Mouse (Mus musculus): ENCODE measurements at regions not wholly inside any gene's neighbourhood (a gene's known extent, or its start where the extent isn't known, plus 50 kb on each side); places are given as distances from the start of the nearest gene placed in this dataset.
A peak's percentile ranks its signal among the peaks of the same experiment; 100 is the strongest.

- DNase-seq, result no peak
Measured at GRCm38 (mm10) chr14:78225677-78226076, 82.2 kb downstream of the Tnfsf11 start.

- no peak for DNase-seq
Measured at GRCm38 (mm10) chr14:78216229-78216963, 91.4 kb downstream of the Tnfsf11 start.

- no peak for DNase-seq
Measured at GRCm38 (mm10) chr14:78215491-78215890, 92.4 kb downstream of the Tnfsf11 start.

DNA sequence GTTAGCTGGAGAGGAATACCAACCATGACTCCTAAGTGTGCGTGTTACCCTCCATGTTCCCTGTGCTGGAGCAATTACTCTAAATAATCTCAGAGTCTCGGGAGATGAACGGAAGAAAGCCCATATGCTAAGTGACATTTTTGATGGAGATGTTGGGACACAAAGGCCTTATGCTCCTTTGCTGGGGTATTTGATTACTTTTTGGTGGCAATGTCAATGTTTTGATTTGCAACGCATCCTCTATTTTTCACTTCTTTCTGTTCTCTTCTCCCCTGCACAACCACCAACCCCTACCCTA, 103.3 kb downstream of the Tnfsf11 start:
- DNase-seq, result no peak

DNA sequence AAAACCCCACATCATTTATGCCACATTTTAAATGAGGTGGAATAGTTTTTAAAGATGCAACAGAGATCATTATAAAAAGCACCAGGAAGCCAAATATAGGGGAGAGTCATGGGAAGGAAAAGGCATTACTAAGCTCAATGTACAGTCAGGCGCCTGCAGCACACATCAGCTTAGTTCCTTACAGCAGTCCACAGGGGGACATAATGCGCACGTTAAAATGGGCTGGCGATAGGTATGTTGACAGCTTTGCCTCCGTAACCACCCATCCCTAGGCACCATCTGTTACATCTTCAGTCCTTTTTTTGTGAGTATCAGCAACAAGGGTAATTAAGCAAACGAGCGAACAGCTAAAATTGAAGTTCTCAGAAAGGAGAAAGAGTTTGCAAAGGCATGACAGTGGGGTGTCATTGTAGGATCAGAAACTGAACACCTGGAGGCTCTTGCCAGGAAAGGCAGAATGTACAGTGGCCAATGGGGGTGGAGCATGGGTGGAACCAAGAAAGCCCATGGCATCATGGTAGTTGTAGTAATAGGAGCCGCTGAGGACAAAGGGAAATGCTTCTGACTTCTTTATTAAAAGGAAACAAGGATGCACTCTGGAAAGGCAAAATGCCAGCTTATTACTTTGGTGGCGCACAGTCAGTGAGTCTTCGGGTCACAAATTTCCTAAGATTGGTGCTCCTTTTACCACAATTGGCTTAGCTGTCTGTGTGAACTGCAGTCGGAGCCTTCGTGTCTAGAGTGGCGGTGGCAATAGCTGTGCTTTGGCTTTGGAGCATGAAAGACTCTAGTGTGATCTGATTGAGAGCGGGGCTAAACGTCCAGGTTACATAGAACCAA, 103.9 kb downstream of the Tnfsf11 start:
- DNase-seq, result no peak

DNA sequence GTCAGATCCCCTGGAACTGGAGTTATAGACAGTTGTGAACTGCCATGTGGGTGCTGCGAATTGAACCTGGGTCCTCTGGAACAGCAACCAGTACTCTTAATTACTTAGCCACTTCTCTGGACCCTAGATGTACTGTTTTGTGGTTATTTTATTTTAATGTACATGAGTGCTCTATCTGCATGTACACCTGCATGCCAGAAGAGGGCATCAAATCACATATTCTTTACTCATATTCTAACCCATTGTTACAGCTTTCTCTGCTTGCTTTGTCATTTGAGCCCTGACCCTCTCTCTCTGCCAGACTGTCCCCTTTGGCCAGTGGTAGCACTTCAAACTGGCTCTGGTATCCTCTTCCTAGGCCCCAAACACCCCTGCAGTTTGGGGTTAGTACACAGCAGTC, 105.1 kb downstream of the Tnfsf11 start:
- DNase-seq, result peak; percentile 16

- no peak for DNase-seq
Measured at GRCm38 (mm10) chr14:78197483-78197882, 108.7 kb upstream of the Fam216b start.

- peak; percentile 58 for DNase-seq
Measured at GRCm38 (mm10) chr14:78179576-78179975, 90.8 kb upstream of the Fam216b start.

DNA sequence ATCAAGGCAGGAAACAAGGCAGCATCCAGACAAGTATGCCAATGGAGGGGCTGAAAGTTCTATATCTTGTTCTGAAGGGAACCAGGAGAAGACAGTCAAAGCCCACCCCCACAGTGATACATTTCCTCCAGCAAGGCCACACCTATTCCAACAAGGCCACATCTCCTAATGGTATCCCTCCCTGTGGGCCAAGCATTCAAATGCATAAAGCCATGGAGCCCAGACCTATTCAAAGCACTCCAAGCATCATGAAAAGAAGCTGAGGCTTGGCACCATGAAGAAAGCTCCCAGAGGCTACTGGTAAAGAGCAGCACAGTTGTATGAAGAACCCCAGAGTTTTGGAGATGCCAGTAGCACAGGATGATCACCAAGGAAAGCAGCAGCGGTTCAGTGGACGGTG, 84.6 kb upstream of the Fam216b start:
- no peak for DNase-seq

DNA sequence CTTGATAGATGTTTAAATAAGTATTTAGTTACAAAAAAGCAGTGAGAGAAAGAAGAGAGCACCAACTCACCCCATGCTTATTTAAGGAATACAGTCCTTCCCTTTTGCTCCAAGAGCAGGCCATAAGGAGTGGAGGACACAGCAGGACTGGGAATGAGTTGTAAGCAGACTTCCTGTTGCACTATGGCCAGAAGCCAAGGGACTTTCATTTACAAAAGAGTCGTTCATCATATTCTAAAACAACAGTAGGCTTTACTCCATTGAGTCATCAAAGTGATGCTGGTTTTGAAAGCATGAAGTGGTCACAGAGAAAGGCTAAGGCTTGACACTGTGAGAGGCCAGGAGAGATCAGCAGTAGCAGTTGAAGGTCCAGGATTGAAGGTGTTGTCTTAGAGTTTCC, 84.1 kb upstream of the Fam216b start:
- no peak for DNase-seq

DNA sequence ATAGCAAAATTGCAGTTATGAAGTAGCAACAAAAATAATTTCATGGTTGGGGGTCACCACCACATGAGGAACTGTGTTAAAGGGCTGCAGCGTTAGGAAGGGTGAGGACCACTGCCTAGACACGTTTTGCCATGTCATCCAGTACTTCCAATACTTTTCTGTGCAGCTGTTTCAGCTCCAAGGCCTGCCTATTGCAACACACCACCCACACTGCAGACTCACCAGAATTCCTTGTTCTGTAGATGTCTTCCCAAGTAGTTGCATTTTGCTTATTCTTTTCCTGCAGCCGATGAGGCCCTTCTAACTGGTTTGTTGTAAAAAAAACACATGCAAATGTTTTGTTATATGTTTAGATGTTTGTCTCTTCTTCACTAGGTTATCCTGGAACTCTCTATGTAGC, 72.0 kb upstream of the Fam216b start:
- no peak for DNase-seq

DNA sequence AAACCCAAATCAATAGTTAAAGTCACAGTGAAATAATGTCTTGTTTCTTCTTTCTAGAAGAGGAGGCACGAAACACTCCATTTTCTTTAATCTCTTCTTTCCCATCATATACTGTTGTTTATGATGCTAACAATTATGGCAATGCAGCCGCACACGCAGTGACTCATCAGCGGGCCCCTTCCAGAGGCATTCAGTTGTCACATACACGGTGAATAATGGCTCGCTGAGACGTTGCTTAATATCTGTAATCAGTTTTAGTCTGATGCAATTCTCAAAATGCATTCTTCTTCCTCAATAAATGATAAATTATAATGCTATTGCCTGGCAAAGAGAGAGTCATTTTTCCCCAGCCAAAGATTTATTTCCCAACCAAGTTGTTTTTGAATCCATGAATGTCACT, 70.8 kb upstream of the Fam216b start:
- DNase-seq, result no peak

DNA sequence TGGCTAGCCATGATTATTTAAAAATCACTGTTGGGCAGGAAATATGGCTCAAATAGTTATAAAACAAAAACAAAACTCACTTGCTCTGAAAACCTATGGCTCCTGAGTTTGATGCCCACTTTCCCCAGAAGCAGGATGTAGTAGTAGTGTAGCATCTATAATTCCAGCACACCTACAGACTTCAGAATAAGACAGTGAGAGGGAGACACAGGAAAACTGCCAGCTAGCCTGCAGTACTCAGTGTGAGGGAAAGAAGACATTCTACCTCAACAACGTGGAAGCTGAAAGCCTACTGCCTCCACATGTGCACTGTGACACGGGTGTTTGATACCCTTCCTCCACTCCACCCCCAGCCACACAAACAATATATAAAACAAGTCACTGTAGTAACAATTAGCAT, 68.9 kb upstream of the Fam216b start:
- no peak for DNase-seq

DNA sequence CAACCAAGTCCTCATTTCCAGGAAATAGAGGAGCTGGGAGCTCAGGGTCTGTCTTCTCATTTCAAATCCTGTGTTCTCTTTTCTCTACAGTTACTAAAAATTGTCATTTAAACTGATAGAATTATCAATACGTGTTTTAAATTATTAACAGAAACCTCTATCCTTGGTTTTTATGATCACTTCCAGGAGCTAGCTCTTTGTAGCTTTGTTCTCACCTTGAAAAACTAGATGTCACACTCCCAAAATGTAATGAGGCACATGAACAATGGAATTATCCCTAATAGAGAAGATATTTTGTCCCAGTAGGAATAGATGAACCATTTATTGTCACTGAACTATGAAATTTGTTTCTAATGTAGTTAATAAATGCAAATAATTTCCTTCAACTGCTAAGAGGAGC, 60.0 kb upstream of the Fam216b start:
- DNase-seq, result no peak

GRCm38 (mm10) chr14:78143751-78144150, 54.9 kb upstream of the Fam216b start:
- DNase-seq, result no peak

All from embryo, embryonic 11 days (tissue).